Mouse (Mus musculus): ENCODE results near the gene Cpvl. TPM values are rescaled to one million over a fixed set of nuclear protein-coding genes. Genes with fewer than 3 reads are reported as not detected.

Gene Cpvl
- polyA plus RNA-seq, 1 experiment from 2014 or later, result 0.18 TPM

DNA sequence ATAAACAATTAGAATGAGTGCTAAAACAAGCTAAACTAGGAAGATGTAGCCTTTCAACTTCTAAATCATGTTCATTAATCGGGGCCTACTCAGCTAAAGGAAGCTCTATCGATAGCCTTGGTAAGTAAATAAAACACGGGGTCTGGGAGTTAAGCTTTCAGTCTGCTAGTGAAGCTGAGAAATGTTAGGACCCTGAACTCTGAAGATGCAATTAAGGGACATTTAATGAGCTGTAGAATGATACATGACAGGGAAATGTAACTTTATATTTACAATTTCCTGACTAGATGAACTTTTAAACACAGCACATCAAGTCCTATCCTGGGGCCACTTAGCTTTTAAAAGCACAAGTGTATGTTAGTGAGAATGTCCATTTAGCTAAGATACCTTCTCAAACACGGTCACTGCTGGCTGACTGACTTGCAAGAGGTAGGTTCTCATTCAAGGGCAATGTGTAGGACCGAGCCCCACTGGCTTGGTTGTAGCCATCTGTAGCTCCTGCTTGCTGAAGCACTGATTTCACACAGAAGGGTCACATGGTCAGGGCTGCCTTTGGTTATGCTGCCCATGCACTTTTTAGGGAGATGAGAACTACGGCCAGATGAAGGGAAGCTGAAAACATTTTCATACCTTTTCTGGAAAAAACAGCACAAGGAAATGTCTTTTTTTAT, 66.2 kb downstream of the Cpvl start:
- H3K4me3 ChIP-seq (replicated peaks; ENCODE audit: low read depth, low read length), result no peak overlapping the region
- no peak overlapping the region for H3K4me2 ChIP-seq (ENCODE audit: low read length)
- ATAC-seq (ENCODE audit: low FRiP score, low TSS enrichment), result no peak
- no peak overlapping the region for H3K9ac ChIP-seq (replicated peaks; ENCODE audit: low read length)
- no peak for DNase-seq
- H3K27ac ChIP-seq (replicated peaks; ENCODE audit: low read depth, low read length), result no peak overlapping the region
- no peaks in the 10 kb centered on the region for H3K27me3 ChIP-seq (ENCODE audit: control insufficient read depth, insufficient read depth, low read length)
- no peaks in the 10 kb centered on the region for H3K9me3 ChIP-seq (ENCODE audit: control insufficient read depth, low read length)
- H3K4me1 ChIP-seq (ENCODE audit: control insufficient read depth, insufficient read depth, low read length), result peaks cover 8% of the 10 kb centered on the region
- WGBS, result 84% methylated on average over 6 of the region's 6 CpGs
- no peaks in the 10 kb centered on the region for H3K36me3 ChIP-seq (ENCODE audit: control insufficient read depth, insufficient read depth, low read length)

DNA sequence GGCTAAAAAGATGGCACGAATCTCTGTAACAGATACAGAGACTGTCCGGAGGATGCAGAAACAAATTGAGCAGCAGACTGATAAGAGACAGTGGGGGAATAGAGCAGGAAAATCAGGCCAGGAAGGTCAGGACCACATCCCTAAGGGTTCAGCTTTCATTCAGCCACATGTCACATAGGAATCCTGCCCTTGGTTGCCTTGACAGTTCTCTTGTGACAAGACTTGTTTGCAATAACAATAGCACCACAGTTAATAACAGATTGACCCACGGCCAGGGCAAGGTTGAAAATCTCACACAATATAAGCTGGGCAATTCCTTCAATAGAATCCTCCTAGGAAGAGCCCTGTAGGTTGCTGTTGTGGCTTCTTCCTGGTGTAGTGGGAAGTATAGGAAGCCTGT, 68.5 kb downstream of the Cpvl start:
- no peak overlapping the region for H3K9ac ChIP-seq (replicated peaks; ENCODE audit: low read length)
- no peaks in the 10 kb centered on the region for H3K27me3 ChIP-seq (ENCODE audit: control insufficient read depth, insufficient read depth, low read length)
- no peak for DNase-seq
- H3K4me3 ChIP-seq (replicated peaks; ENCODE audit: low read depth, low read length), result no peak overlapping the region
- no peak for ATAC-seq (ENCODE audit: low FRiP score, low TSS enrichment)
- WGBS, result 30% methylated on average over 3 of the region's 3 CpGs
- no peak overlapping the region for H3K4me2 ChIP-seq (ENCODE audit: low read length)
- no peaks in the 10 kb centered on the region for H3K9me3 ChIP-seq (ENCODE audit: control insufficient read depth, low read length)
- H3K36me3 ChIP-seq (ENCODE audit: control insufficient read depth, insufficient read depth, low read length), result no peaks in the 10 kb centered on the region
- no peak overlapping the region for H3K27ac ChIP-seq (replicated peaks; ENCODE audit: low read depth, low read length)
- peaks cover 8% of the 10 kb centered on the region for H3K4me1 ChIP-seq (ENCODE audit: control insufficient read depth, insufficient read depth, low read length)

DNA sequence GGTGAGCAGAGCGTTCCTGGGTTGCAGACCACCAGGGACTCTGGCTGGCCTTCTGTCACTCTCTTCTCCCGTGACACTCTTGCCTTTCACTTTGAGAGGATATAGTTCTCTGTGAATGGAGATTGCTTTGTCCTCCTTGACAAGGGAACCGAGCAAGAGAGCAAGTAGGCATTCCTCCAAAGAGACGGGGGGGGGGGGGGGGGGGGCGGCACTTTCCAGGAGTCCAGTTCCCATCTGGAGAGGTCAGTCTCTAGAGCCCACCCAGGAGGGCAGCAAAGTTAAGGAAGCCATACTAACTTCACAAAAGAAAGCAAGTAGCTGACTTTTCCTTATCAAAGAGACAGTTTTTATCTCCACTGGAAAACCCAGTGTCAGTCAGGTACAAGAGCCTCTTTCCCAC, 69.0 kb downstream of the Cpvl start:
- ATAC-seq (ENCODE audit: low FRiP score, low TSS enrichment), result no peak
- 7% methylated on average over 4 of the region's 5 CpGs for WGBS
- Histone ChIP-seq H3K4me3 (replicated peaks; ENCODE audit: low read depth, low read length) (no peak overlapping the region), H3K27ac (replicated peaks; ENCODE audit: low read depth, low read length) (no peak overlapping the region), H3K36me3 (ENCODE audit: control insufficient read depth, insufficient read depth, low read length) (no peaks in the 10 kb centered on the region), H3K27me3 (ENCODE audit: control insufficient read depth, insufficient read depth, low read length) (no peaks in the 10 kb centered on the region), H3K9me3 (ENCODE audit: control insufficient read depth, low read length) (no peaks in the 10 kb centered on the region), H3K9ac (replicated peaks; ENCODE audit: low read length) (no peak overlapping the region), H3K4me2 (ENCODE audit: low read length) (no peak overlapping the region), H3K4me1 (ENCODE audit: control insufficient read depth, insufficient read depth, low read length) (peaks cover 8% of the 10 kb centered on the region)
- DNase-seq, result no peak

DNA sequence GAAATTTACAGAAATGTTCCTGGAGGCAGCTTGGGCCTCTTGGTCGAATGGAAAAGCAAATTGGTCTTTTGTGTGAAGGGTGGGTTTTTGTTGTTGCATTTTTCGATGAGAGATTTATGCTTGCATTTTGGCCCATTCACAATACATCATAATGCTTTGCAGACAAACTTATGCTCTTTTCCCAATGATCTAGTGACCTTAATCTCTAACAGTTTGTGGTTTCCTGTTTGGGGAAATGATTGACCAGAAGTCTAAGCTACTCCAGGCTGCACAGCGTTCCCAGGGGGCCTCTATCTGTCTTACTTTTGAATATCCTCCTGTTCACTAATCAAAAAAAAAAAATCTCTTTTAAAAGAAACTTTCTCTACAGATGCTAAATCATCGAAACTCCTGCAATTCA, 71.6 kb downstream of the Cpvl start:
- WGBS, result 79% methylated on average over 4 of the region's 4 CpGs

DNA sequence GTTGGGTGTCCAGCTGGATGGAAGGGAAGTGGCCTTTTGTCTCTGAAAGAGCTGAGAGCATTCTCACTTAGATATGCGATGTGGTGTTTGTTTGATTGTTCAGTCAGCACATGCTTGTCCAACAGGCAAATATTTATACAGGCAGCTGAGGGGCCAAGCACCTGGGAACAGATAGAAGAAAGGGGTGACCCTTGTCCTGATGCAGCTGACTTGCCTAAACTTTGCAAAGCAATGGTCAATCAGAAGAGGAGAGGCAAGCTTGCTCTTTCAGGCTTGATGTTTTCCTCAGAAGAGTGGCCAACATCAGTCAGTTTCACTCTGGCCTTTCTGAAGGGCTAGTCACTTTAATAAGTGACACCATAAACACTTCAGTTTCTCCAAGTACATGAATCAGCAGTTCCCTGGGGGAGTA, 72.4 kb downstream of the Cpvl start:
- H3K9me3 ChIP-seq (ENCODE audit: control insufficient read depth, low read length), result no peaks in the 10 kb centered on the region
- DNase-seq (no peak), ATAC-seq (ENCODE audit: low FRiP score, low TSS enrichment) (no peak)
- H3K27me3 ChIP-seq (ENCODE audit: control insufficient read depth, insufficient read depth, low read length), result no peaks in the 10 kb centered on the region
- no peak overlapping the region for H3K9ac ChIP-seq (replicated peaks; ENCODE audit: low read length)
- peaks cover 4% of the 10 kb centered on the region; the same call in 1 of the 2 replicates for H3K4me1 ChIP-seq (ENCODE audit: control insufficient read depth, insufficient read depth, low read length)
- H3K4me3 ChIP-seq (replicated peaks; ENCODE audit: low read depth, low read length), result no peak overlapping the region
- H3K36me3 ChIP-seq (ENCODE audit: control insufficient read depth, insufficient read depth, low read length), result no peaks in the 10 kb centered on the region
- no peak overlapping the region for H3K27ac ChIP-seq (replicated peaks; ENCODE audit: low read depth, low read length)
- 81% methylated on average over 1 of the region's 1 CpGs for WGBS
- H3K4me2 ChIP-seq (ENCODE audit: low read length), result no peak overlapping the region

More for the DNA sequence above, 71.6 kb downstream of the Cpvl start:
- ATAC-seq (ENCODE audit: low FRiP score, low TSS enrichment) (no peak), DNase-seq (no peak)
- Histone ChIP-seq H3K27ac (replicated peaks; ENCODE audit: low read depth, low read length) (no peak overlapping the region), H3K4me3 (replicated peaks; ENCODE audit: low read depth, low read length) (no peak overlapping the region), H3K9me3 (ENCODE audit: control insufficient read depth, low read length) (no peaks in the 10 kb centered on the region), H3K36me3 (ENCODE audit: control insufficient read depth, insufficient read depth, low read length) (no peaks in the 10 kb centered on the region), H3K9ac (replicated peaks; ENCODE audit: low read length) (no peak overlapping the region), H3K4me2 (ENCODE audit: low read length) (no peak overlapping the region), H3K4me1 (ENCODE audit: control insufficient read depth, insufficient read depth, low read length) (peaks cover 4% of the 10 kb centered on the region; the same call in 1 of the 2 replicates), H3K27me3 (ENCODE audit: control insufficient read depth, insufficient read depth, low read length) (no peaks in the 10 kb centered on the region)

DNA sequence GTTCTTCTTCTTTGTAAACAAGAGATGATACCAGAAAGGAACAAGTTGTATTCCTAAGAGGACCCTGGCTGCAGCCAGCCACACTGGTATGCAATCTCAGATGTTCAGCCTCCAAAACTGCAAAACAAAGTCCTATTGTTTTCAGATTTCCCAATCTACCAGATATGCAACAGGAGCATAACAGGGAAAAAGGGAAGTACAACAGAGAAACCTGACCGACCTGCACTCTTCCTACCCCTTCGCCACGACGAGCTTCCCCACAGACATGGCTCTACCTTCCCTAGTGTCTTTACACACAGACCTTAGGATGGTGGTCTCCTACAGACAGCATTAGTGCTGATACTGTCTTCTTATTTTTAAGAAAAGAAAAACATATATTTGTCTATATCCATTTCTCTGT, 72.9 kb downstream of the Cpvl start:
- Histone ChIP-seq H3K4me2 (ENCODE audit: low read length) (no peak overlapping the region), H3K36me3 (ENCODE audit: control insufficient read depth, insufficient read depth, low read length) (no peaks in the 10 kb centered on the region), H3K27ac (replicated peaks; ENCODE audit: low read depth, low read length) (no peak overlapping the region), H3K9me3 (ENCODE audit: control insufficient read depth, low read length) (no peaks in the 10 kb centered on the region), H3K4me3 (replicated peaks; ENCODE audit: low read depth, low read length) (no peak overlapping the region), H3K4me1 (ENCODE audit: control insufficient read depth, insufficient read depth, low read length) (peaks cover 4% of the 10 kb centered on the region; the same call in 1 of the 2 replicates), H3K9ac (replicated peaks; ENCODE audit: low read length) (no peak overlapping the region), H3K27me3 (ENCODE audit: control insufficient read depth, insufficient read depth, low read length) (no peaks in the 10 kb centered on the region)
- ATAC-seq (ENCODE audit: low FRiP score, low TSS enrichment) (no peak), DNase-seq (no peak)
- 94% methylated on average over 4 of the region's 4 CpGs for WGBS

DNA sequence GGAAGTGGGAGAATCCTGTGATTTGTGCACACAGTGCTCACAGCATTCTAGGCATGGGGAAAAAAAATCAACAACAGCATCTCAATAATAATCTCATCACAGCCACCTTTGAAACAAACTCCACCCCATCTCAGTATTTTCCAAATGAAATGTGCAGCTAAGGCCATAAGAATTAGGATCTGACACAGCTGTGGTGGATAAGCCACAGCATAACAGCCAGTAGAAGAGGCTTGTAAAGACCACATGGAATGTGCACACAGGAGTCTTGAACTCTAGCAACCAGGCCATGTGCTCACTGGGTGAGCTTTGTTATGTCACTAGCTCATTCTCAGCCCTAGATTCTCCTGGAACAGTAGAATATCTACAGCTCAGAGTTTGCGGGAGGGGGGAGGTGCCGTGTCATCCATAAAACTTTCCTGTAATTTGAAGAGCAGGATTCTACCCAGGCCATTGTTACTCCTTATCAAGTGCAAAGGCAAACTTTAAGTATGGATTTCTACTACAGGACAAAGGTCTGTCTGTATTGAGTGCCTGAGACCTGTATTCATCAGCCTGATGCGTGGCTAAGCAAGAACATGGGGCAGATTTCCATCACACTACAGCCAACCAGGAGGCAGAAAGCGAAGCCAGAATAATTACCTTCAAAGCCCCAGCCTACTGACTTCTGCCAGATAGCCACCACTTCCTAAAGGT, 73.6 kb downstream of the Cpvl start:
- H3K4me2 ChIP-seq (ENCODE audit: low read length), result no peak overlapping the region
- H3K27ac ChIP-seq (replicated peaks; ENCODE audit: low read depth, low read length), result no peak overlapping the region
- no peaks in the 10 kb centered on the region for H3K9me3 ChIP-seq (ENCODE audit: control insufficient read depth, low read length)
- DNase-seq (no peak), ATAC-seq (ENCODE audit: low FRiP score, low TSS enrichment) (no peak)
- H3K27me3 ChIP-seq (ENCODE audit: control insufficient read depth, insufficient read depth, low read length), result no peaks in the 10 kb centered on the region
- H3K36me3 ChIP-seq (ENCODE audit: control insufficient read depth, insufficient read depth, low read length), result no peaks in the 10 kb centered on the region
- no peak overlapping the region for H3K9ac ChIP-seq (replicated peaks; ENCODE audit: low read length)
- H3K4me1 ChIP-seq (ENCODE audit: control insufficient read depth, insufficient read depth, low read length), result peaks cover 4% of the 10 kb centered on the region; the same call in 1 of the 2 replicates
- 89% methylated on average over 4 of the region's 4 CpGs for WGBS
- H3K4me3 ChIP-seq (replicated peaks; ENCODE audit: low read depth, low read length), result no peak overlapping the region

DNA sequence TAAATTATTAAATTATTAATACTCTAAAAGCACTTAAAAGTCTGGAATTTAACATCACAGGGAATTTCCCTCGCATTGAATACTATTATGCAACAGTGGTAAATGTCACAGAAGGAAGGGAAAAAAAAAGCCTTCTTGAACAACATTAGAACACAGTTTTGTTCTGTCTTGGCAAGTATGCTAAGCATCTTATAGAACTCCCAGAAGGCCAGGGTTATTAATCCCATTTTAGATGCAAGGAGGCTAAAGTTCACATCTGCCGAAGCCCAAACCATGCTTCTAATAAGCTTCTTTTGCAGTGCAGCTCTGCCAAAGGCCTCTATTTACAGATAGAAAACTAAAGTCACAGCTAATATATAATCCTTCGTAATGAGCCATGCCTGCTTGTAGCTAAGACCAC, 74.3 kb downstream of the Cpvl start:
- DNase-seq, result peak; percentile 31

DNA sequence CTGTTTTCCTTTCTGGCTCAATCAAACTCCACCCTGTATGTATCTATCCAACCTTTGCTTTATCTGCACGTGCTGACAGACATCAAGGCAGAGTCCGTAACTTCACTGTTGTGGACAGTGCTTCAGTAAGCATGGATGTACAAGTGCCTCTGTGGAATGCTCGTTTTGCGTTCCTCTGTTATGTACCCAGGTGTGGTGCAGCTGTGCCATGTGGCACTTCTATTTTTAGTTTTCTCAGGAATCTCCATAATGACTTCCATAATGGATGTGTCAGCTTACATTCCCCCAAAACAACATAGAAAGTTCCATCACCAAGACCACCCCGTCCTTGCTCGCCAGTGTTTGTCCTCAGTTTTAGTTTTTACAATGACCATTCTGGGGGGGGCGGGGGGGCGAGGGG, 76.7 kb downstream of the Cpvl start:
- H3K27ac ChIP-seq (replicated peaks; ENCODE audit: low read depth, low read length), result no peak overlapping the region
- H3K4me2 ChIP-seq (ENCODE audit: low read length), result no peak overlapping the region

More for the DNA sequence above, 74.3 kb downstream of the Cpvl start:
- no peak overlapping the region for H3K27ac ChIP-seq (replicated peaks; ENCODE audit: low read depth, low read length)
- H3K9me3 ChIP-seq (ENCODE audit: control insufficient read depth, low read length), result no peaks in the 10 kb centered on the region
- ATAC-seq (ENCODE audit: low FRiP score, low TSS enrichment), result no peak
- 41% methylated on average over 3 of the region's 3 CpGs for WGBS
- no peaks in the 10 kb centered on the region for H3K36me3 ChIP-seq (ENCODE audit: control insufficient read depth, insufficient read depth, low read length)
- no peak overlapping the region for H3K4me3 ChIP-seq (replicated peaks; ENCODE audit: low read depth, low read length)
- no peak overlapping the region for H3K9ac ChIP-seq (replicated peaks; ENCODE audit: low read length)
- H3K4me2 ChIP-seq (ENCODE audit: low read length), result no peak overlapping the region
- H3K4me1 ChIP-seq (ENCODE audit: control insufficient read depth, insufficient read depth, low read length), result peaks cover 1% of the 10 kb centered on the region; the same call in 1 of the 2 replicates
- H3K27me3 ChIP-seq (ENCODE audit: control insufficient read depth, insufficient read depth, low read length), result no peaks in the 10 kb centered on the region

More for the DNA sequence above, 76.7 kb downstream of the Cpvl start:
- Histone ChIP-seq H3K9me3 (ENCODE audit: control insufficient read depth, low read length) (no peaks in the 10 kb centered on the region), H3K4me1 (ENCODE audit: control insufficient read depth, insufficient read depth, low read length) (no peaks in the 10 kb centered on the region), H3K9ac (replicated peaks; ENCODE audit: low read length) (no peak overlapping the region), H3K27me3 (ENCODE audit: control insufficient read depth, insufficient read depth, low read length) (no peaks in the 10 kb centered on the region), H3K4me3 (replicated peaks; ENCODE audit: low read depth, low read length) (no peak overlapping the region), H3K36me3 (ENCODE audit: control insufficient read depth, insufficient read depth, low read length) (no peaks in the 10 kb centered on the region)
- no peak for ATAC-seq (ENCODE audit: low FRiP score, low TSS enrichment)
- 83% methylated on average over 8 of the region's 8 CpGs for WGBS
- no peak for DNase-seq

Measured in midbrain, embryonic 14.5 days (tissue).